Mouse (Mus musculus): ENCODE results near the gene A530084C06Rik. TPM values are rescaled to one million over a fixed set of nuclear protein-coding genes. Genes with fewer than 3 reads are reported as not detected.
A peak's percentile ranks its signal among the peaks of the same experiment; 100 is the strongest.

Gene A530084C06Rik
- total RNA-seq, 2 experiments from 2014 or later = 0.08 TPM; not detected in 1

- intact Hi-C loops (cut with DNase I) = no loop called here
- no peak for DNase-seq (ENCODE audit: low spot score)
Observed at GRCm38 (mm10) chr13:31547204-31547603, 11.9 kb downstream of the A530084C06Rik start.

- intact Hi-C loops (cut with DNase I) = no loop called here
- no peak for DNase-seq (ENCODE audit: low spot score)
Observed at GRCm38 (mm10) chr13:31546784-31547183, 12.3 kb downstream of the A530084C06Rik start.

GRCm38 (mm10) chr13:31543021-31543420, 16.1 kb downstream of the A530084C06Rik start:
- no peak for DNase-seq (ENCODE audit: low spot score)
- intact Hi-C loops (cut with DNase I) = no loop called here

- intact Hi-C loops (cut with DNase I) = no loop called here
Observed at GRCm38 (mm10) chr13:31534726-31535125, 24.4 kb downstream of the A530084C06Rik start.

GRCm38 (mm10) chr13:31531651-31532061, 27.5 kb downstream of the A530084C06Rik start:
- intact Hi-C loops (cut with DNase I) = no loop called here
- no peak for DNase-seq (ENCODE audit: low spot score)

More at GRCm38 (mm10) chr13:31534726-31535125, 24.4 kb downstream of the A530084C06Rik start:
- no peak for DNase-seq (ENCODE audit: low spot score)

- DNase-seq (ENCODE audit: low spot score) = no peak
- intact Hi-C loops (cut with DNase I) = no loop called here
Observed at GRCm38 (mm10) chr13:31531186-31531585, 27.9 kb downstream of the A530084C06Rik start.

- intact Hi-C loops (cut with DNase I) = no loop called here
- DNase-seq (ENCODE audit: low spot score) = no peak
Observed at GRCm38 (mm10) chr13:31524976-31525375, 34.2 kb downstream of the A530084C06Rik start.

GRCm38 (mm10) chr13:31518971-31519370, 40.2 kb downstream of the A530084C06Rik start:
- DNase-seq (ENCODE audit: low spot score) = no peak
- intact Hi-C loops (cut with DNase I) = no loop called here

GRCm38 (mm10) chr13:31518411-31518886, 40.7 kb downstream of the A530084C06Rik start:
- peak; percentile 16 for DNase-seq (ENCODE audit: low spot score)
- intact Hi-C loops (cut with DNase I) = no loop called here

GRCm38 (mm10) chr13:31515261-31515660, 43.9 kb downstream of the A530084C06Rik start:
- intact Hi-C loops (cut with DNase I) = no loop called here
- no peak for DNase-seq (ENCODE audit: low spot score)

GRCm38 (mm10) chr13:31506494-31507167, 52.5 kb downstream of the A530084C06Rik start:
- peak; percentile 1 for DNase-seq (ENCODE audit: low spot score)
- intact Hi-C loops (cut with DNase I) = no loop called here

Other genes with a start within 250 kb of the A530084C06Rik start
- under 1 TPM; 0.10 to 0.14 TPM for gene Foxq1, start 3.2 kb downstream of the A530084C06Rik start, total RNA-seq (2021)
- gene Foxf2, start 66.5 kb upstream of the A530084C06Rik start, total RNA-seq (2021) = under 1 TPM in 1 of 2 experiments, not detected in 1; 0.18 TPM
- 1 to 10 TPM; 5.1 to 5.8 TPM for gene Foxc1, start 247.3 kb upstream of the A530084C06Rik start, total RNA-seq (2021)